Mouse (Mus musculus): Measurements from ENCODE around the gene Zc3h12a.

Gene Zc3h12a

GRCm38 (mm10) chr4:125127305-125128084, at the start of gene Zc3h12a:
Gene Zc3h12a, minus strand, starts transcription at chr4:125127840.
- DNase-seq (ENCODE audit: low read depth), result peak; percentile 96

GRCm38 (mm10) chr4:125176639-125177165, 49.1 kb upstream of the Zc3h12a start:
- peak; percentile 99 for DNase-seq (ENCODE audit: low read depth)

- no peak for DNase-seq (ENCODE audit: low read depth)
Observed at GRCm38 (mm10) chr4:125176190-125176589, 48.5 kb upstream of the Zc3h12a start.

- peak; percentile 82 for DNase-seq (ENCODE audit: low read depth)
Observed at GRCm38 (mm10) chr4:125175591-125175990, 48.0 kb upstream of the Zc3h12a start.

DNA sequence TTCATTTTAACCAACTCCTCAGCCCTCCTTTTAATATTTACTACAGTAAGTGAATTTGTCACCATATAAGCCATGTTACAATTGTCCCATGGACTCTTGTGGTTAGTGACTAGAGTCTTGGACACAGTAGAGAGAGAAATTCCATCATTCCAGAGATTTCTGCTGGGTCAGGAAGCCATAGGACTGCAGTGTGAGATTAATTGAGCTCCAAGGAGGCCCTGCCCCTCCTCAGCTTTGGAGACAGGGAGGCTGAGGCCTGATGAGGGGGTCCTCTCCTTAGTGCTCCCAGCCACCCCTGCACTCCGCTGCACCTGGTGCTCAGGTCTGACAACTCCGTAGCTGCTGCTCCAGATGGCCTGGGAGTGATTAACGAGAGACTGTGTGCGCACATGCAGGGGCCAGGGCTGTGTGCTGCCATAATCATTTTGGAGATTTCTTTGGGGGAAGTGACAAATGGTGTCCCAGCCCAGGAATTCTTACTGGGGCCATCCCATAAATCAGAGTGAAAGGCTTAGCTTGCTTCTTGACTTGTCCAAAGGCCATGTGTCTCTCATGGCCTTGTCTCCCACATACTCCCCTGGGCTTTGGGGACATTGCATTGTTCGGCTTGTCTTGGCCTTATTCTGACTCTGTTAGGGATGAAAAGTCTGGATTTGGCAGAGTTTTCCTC, 47.0 kb upstream of the Zc3h12a start:
- DNase-seq (ENCODE audit: low read depth), result no peak

- DNase-seq (ENCODE audit: low read depth), result no peak
Observed at GRCm38 (mm10) chr4:125173150-125173549, 45.5 kb upstream of the Zc3h12a start.

DNA sequence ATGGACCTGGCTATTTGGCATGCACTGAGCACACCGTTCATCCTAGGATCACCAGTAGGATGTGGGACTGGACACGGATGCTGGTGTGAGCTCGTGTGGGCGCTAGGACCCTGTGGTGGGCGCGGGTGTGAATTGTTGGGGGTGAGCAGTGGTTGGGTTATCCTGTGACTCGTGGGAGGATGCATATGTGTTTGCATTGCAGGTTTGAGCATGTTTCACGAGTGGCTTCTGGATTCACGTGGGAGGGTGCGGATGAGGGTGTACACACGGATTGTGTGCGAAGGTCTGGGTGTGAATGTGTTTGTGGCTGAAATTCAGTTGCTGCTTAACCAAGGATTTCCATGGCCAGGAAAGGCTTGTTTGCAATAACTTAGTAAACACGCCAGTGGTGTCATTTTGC, 45.1 kb upstream of the Zc3h12a start:
- no peak for DNase-seq (ENCODE audit: low read depth)

DNA sequence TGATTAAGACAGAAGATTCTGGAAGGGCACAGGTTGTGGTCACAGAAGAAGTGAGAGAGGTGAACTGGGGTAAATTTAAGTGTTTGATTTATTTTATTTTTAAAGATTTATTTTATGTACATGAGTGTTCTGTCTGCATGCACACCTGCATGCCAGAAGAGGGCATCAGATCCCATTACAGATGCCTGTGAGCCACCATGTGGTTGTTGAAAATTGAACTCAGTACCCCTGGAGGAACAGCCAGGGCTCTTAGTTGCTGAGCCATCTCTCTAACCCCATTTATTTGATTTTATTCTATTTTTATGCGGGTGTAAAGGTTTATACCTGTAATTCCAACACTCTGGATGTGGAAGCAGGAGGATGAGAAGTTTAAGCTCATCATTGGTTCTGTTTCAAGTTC, 40.1 kb upstream of the Zc3h12a start:
- DNase-seq (ENCODE audit: low read depth), result peak; percentile 53

- DNase-seq (ENCODE audit: low read depth), result no peak
Observed at GRCm38 (mm10) chr4:125164861-125165260, 37.2 kb upstream of the Zc3h12a start.

GRCm38 (mm10) chr4:125162701-125163100, 35.1 kb upstream of the Zc3h12a start:
- DNase-seq (ENCODE audit: low read depth), result no peak

DNA sequence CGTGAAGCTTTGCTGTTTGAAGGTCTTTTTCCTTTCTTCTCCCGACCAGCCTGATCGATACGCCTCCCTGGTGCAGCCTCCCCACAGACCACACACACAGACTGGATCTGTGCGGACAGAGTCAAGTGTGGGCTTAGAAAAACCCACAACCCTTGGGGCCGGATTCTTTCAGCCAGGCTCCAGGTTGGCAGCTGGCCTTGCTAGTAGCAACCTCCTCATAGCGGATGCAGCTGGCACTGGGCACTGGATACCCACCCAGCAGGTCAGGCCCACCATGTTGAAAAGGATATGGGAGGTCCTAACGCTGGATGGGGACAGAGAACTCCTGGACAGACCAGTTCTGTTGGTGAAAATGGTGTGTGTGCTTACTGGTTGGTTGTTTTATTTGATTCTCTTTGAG, 33.8 kb upstream of the Zc3h12a start:
- DNase-seq (ENCODE audit: low read depth), result no peak

- DNase-seq (ENCODE audit: low read depth), result no peak
Observed at GRCm38 (mm10) chr4:125160951-125161331, 33.3 kb upstream of the Zc3h12a start.

DNA sequence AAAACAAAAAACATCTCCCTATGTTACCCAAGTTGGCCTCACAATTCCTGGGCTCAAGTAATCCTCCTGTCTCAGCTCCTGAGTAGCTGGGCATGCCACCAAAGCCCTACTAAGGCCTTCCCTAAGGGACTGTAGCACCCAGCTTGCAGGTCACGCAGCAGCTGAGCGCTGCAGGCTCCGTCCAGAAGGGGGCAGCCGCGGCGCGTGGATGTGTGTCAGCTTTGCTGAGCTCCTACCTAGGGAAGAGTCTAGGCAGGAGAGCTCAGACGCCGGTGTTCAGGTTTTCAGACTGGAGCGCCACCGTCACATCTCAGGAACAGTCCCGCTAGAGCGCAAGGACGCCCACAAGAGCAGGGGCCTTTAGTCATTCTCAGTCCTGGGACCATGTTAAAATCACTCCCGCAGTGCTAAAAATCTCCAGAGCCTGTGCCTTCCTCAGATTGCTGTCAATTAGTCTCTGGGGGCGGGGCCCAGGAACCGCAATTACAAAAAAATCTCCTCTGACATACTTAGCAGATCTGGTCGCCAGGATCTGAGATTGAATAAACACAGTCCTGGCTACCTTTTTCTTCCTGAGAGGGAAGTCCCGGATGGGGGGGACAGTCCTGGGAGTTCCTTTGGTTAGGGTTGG, 32.8 kb upstream of the Zc3h12a start:
- peak; percentile 88 for DNase-seq (ENCODE audit: low read depth)

GRCm38 (mm10) chr4:125158581-125159317, 31.1 kb upstream of the Zc3h12a start:
- no peak for DNase-seq (ENCODE audit: low read depth)

DNA sequence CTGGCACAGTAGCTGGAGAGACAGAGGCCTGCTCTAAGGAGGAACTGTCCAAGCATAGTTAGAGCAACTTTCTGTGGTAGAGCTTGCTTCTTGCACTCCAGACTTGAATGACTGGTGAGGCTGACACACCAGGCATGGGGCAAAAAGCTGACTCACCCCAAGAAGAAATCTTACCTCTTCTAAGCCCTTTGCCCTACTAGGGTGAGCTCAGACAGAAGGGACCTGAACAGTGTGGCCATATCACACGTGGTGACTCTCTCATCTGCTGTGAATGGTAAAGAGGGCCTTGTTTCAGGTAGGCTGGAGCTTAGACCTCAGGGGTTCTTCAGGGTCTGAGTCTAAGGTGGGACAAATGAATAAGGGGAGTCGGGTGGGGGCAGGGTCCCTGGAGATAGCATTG, 30.4 kb upstream of the Zc3h12a start:
- DNase-seq (ENCODE audit: low read depth), result peak; percentile 67

DNA sequence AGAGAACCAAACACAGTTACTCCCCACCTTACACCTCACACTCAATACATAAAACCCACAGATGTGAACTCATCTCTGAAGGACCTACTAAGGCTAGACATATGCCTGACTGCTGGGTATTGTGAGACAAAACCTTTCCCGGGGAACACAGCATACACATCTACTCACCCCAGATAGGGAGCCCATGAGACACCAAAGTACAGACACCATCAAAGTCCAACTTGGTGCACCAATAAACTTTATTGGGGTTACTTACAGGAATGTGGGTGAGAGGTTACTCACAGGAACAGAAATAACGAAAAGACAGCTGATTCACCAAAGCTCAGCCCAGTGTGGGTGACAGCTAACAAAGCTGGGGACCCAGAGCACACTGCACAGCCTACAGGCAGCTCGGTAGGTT, 29.7 kb upstream of the Zc3h12a start:
- DNase-seq (ENCODE audit: low read depth), result no peak

DNA sequence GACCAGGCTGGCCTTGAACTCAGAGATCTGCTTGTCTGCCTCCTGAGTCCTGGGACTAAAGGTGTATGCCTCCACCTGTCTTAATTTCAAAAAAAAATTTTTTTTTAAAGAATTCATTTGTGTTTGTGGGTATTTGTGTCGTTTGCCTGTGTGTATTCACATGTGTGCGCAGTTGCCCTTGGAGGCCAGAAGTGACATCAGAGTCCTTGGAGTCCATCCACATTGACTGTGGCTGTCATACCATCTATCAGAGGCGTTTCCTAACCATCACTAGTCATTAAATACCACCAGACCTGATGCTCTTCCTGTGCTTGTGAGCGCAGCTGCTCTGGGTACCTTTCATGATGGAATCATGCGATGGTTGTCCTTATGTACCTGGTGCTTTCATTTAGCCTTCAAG, 28.0 kb upstream of the Zc3h12a start:
- DNase-seq (ENCODE audit: low read depth), result no peak

- DNase-seq (ENCODE audit: low read depth), result no peak
Observed at GRCm38 (mm10) chr4:125153659-125154241, 26.1 kb upstream of the Zc3h12a start.

DNA sequence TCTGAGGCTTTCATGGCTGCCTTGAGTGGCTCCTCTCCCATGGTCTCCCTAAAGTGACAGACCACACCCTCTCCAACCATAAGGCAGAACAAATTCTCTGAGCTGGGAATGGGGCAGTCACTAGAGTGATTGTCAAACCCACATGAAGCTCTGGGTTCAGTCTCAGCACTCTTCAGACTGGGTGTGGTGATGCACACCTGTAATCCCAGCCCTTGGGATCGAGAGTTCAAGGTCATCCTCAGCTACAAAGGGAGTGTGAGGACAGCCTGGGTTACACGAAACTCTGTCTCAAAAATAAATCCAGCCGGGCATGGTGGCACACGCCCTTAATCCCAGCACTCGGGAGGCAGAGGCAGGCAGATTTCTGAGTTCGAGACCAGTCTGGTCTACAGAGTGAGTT, 24.8 kb upstream of the Zc3h12a start:
- no peak for DNase-seq (ENCODE audit: low read depth)

DNA sequence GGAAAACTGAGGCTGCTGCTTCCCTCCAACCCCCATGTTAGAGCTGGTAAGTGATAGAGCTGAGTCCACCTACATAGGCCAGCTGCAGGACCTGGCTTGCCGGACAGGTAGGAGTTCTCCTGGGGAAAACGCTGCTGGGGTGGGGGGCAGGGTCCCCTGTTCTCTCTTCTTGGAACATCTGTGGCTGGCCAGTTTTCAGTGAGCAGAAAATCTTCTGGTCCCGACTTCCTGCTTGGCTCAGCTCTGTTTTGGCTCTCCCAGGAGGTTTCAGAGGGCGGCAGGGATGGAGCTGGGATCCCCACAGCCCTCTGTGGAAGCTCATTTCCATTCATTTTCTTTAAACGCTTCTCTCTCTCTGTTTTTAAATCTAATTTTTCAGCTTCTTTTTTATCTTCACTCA, 21.8 kb upstream of the Zc3h12a start:
- DNase-seq (ENCODE audit: low read depth), result no peak

DNA sequence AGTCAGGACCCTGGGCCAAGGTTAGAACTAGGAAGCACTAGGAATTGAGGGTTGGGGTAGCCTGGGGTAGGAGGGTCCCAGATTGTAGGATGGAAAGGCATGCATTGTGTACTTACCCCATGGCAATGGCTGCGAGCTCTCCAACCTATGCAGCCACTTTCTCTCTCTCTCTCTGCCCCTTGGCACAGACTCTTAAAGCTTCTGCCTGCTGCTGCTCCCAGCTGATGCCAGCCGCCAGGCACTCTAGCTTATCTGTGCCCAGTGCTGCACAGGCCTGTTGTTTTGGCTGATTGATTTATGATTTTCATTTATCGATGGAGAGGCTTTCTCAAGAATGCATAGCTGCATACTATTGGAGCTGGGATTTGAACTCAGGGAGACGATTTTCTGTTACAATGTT, 20.3 kb upstream of the Zc3h12a start:
- no peak for DNase-seq (ENCODE audit: low read depth)

GRCm38 (mm10) chr4:125145213-125145612, 17.6 kb upstream of the Zc3h12a start:
- peak; percentile 94 for DNase-seq (ENCODE audit: low read depth)
